In genomic region chr8:120680405-120680804, GRCm38 (mm10) we compare ENCODE assay signal across 12 mouse cellular contexts. TPM values are rescaled to one million over a fixed set of nuclear protein-coding genes. Genes with fewer than 3 reads are reported as not detected.
DNase-seq lines count a peak whose midpoint lies in the region; ATAC-seq and TF ChIP-seq lines count a peak whose summit lies in the region.
"Not testable (repeated sequence)": the region's sequence is repeated elsewhere in the genome, so short reads cannot be mapped to it uniquely, and the experiment has no call there.
"Had no signal": no experiment of that assay in that cellular context is flagged by ENCODE, and none has a peak within 500 bp of the region (broad histone marks: within the 10 kb centered on the region; RNA-seq: fewer than 3 reads in every experiment).

No protein-coding gene starts in this region.

- H3K4me2 ChIP-seq in intestine, embryonic 15.5 days (replicated peaks): not testable (repeated sequence)

- H3K36me3 ChIP-seq in intestine, embryonic 15.5 days: not testable (repeated sequence)

- intact Hi-C loops in gastrocnemius, adult 2 months (cut with DNase I): loop anchor here (5.0 kb wide), 1 partner anchor 57 kb away; the partner anchor contains the start of gene Irf8
- intact Hi-C loops in left cerebral cortex, postnatal 4 days (cut with DNase I): loop anchor here (5.0 kb wide), 1 partner anchor 412 kb away; no protein-coding TSS in a partner anchor

- ATAC-seq in intestine, embryonic 15.5 days: not testable (repeated sequence)

- WGBS in intestine, embryonic 15.5 days: 48% methylated on average over 7 of the region's 7 CpGs

- not testable (repeated sequence) for H3K27ac ChIP-seq in gastrocnemius, adult 2 months
- H3K27ac ChIP-seq in intestine, embryonic 15.5 days: 0 out of 2 replicates have a peak overlapping the region, but pooled peaks have one; percentile 56

- not testable (repeated sequence) for H3K27me3 ChIP-seq in intestine, embryonic 15.5 days (replicated peaks)

- peak; percentile 62 for TF ChIP-seq CTCF in gastrocnemius, adult 2 months (IDR thresholded peaks at IDR 0.05)

- not testable (repeated sequence) for H3K9ac ChIP-seq in intestine, embryonic 15.5 days

- H3K9me3 ChIP-seq in intestine, embryonic 15.5 days: not testable (repeated sequence)

- H3K4me1 ChIP-seq in intestine, embryonic 15.5 days (replicated peaks): peaks cover 21% of the 10 kb centered on the region

- H3K4me3 ChIP-seq in gastrocnemius, adult 2 months; intestine, embryonic 15.5 days (replicated peaks): not testable (repeated sequence)

- peak; percentile 31 for DNase-seq in CD4-positive helper T cell, adult 2 months (ENCODE audit: low read depth, low spot score)
- DNase-seq in cerebellum, postnatal 10 days: peak; percentile 72 to 74
- peak; percentile 61 for DNase-seq in gastrocnemius, adult 2 months
- DNase-seq in left cerebral cortex, postnatal 4 days: peak; percentile 57
- DNase-seq in lung, postnatal 10 days: peak; percentile 77
- peak; percentile 32 for DNase-seq in ovary, postnatal 36 days (ENCODE audit: low spot score)
- peak; percentile 28 to 76 for DNase-seq in thymus, postnatal 10 days (ENCODE audit: low spot score in 2 of 2)

RNA-seq across cellular contexts. Expression of gene Emc8, which starts 12.0 kb away (rescaled TPM):
- 10 to 100 TPM; 22.2 to 25.6 TPM for total RNA-seq in gastrocnemius, adult 2 months (2021)
- polyA plus RNA-seq in intestine, embryonic 15.5 days (2015; fragmentation: Nextera tagmentation; extraction: Ambion mirVana): 235 and 246 TPM in 2 replicates
- total RNA-seq in left cerebral cortex, postnatal 4 days (2021): 10 to 100 TPM; 68.7 to 69.7 TPM

RNA-seq across cellular contexts. Expression of gene Cox4i1, which starts 12.4 kb away (rescaled TPM):
- 1,000 to 10,000 TPM; 1,376 to 1,812 TPM for total RNA-seq in gastrocnemius, adult 2 months (2021)
- polyA plus RNA-seq in intestine, embryonic 15.5 days (2015; fragmentation: Nextera tagmentation; extraction: Ambion mirVana): 1,472 and 1,529 TPM in 2 replicates
- total RNA-seq in left cerebral cortex, postnatal 4 days (2021): 100 to 1,000 TPM; 723 to 731 TPM

RNA-seq across cellular contexts. Expression of gene Gm27021, which starts 12.5 kb away (rescaled TPM):
- not detected for total RNA-seq in gastrocnemius, adult 2 months (2021)
- 2.0 and 2.2 TPM in 2 replicates for polyA plus RNA-seq in intestine, embryonic 15.5 days (2015; fragmentation: Nextera tagmentation; extraction: Ambion mirVana)
- 1 to 10 TPM in 1 of 2 experiments, under 1 TPM in 1; 0.66 to 1.6 TPM for total RNA-seq in left cerebral cortex, postnatal 4 days (2021)
- total RNA-seq: adrenal gland, adult 18-20 months; gastrocnemius, adult 18-20 months; left cerebral cortex, postnatal 14 days; megakaryocyte-erythroid progenitor cell, adult 5-6 weeks had no signal

RNA-seq across cellular contexts. Expression of gene 1190005I06Rik, which starts 33.0 kb away (rescaled TPM):
- total RNA-seq in gastrocnemius, adult 2 months (2021): 1 to 10 TPM in 1 of 2 experiments, under 1 TPM in 1; 0.77 to 1.0 TPM
- polyA plus RNA-seq in intestine, embryonic 15.5 days (2015; fragmentation: Nextera tagmentation; extraction: Ambion mirVana): 1.3 and 2.5 TPM in 2 replicates
- 10 to 100 TPM in 1 of 2 experiments, 1 to 10 TPM in 1; 6.2 to 10.3 TPM for total RNA-seq in left cerebral cortex, postnatal 4 days (2021)
- total RNA-seq: megakaryocyte-erythroid progenitor cell, adult 5-6 weeks had no signal

RNA-seq across cellular contexts. Expression of gene Irf8, which starts 55.8 kb away (rescaled TPM):
- total RNA-seq in gastrocnemius, adult 2 months (2021): 10 to 100 TPM in 1 of 2 experiments, 1 to 10 TPM in 1; 4.8 to 11.2 TPM
- 41.9 and 46.6 TPM in 2 replicates for polyA plus RNA-seq in intestine, embryonic 15.5 days (2015; fragmentation: Nextera tagmentation; extraction: Ambion mirVana)
- 1 to 10 TPM; 1.8 to 2.5 TPM for total RNA-seq in left cerebral cortex, postnatal 4 days (2021)
